Mouse (Mus musculus) embryonic facial prominence, embryonic 14.5 days (tissue): ENCODE measurements around the gene Izumo2. TPM values are rescaled to one million over a fixed set of nuclear protein-coding genes. Genes with fewer than 3 reads are reported as not detected.
"Not testable (repeated sequence)": the region's sequence is repeated elsewhere in the genome, so short reads cannot be mapped to it uniquely, and the experiment has no call there.

Experiments used
- ATAC-seq: fragments of 200-750 bp; cut with Nextera tagmentation; 2 replicates; pipeline ENCODE4 v1.8.0; 2017; ENCODE audit warnings: low read depth, moderate number of reproducible peaks, moderate TSS enrichment
- DNase-seq: peaks from one replicate; pipeline ENCODE4 v3.0.0-alpha.2; 2015; ENCODE audit warnings: low spot score
- H3K27ac ChIP-seq: fragments of 300-500 bp; sonication (generic); replicated peaks from 2 replicates; pipeline ENCODE4 v1.5.1; 2014; ENCODE audit warnings: low read depth, mild to moderate bottlenecking, low read length, moderate library complexity
- H3K27me3 ChIP-seq: fragments of 300-500 bp; sonication (generic); replicated peaks from 2 replicates; pipeline ENCODE4 v1.6.1; 2014; ENCODE audit warnings: low read length; ENCODE audit not compliant: control insufficient read depth, insufficient read depth
- H3K36me3 ChIP-seq: fragments of 300-500 bp; sonication (generic); 2 replicates; pipeline ENCODE4 v1.6.1; 2014; ENCODE audit warnings: low read length, mixed read lengths; ENCODE audit not compliant: control insufficient read depth, insufficient read depth
- H3K4me1 ChIP-seq: fragments of 300-500 bp; sonication (generic); 2 replicates; pipeline ENCODE4 v1.6.1; 2014; ENCODE audit warnings: antibody characterized with exemption, low read length; ENCODE audit not compliant: control insufficient read depth, insufficient read depth
- H3K4me2 ChIP-seq: fragments of 300-500 bp; sonication (generic); 2 replicates; pipeline ENCODE4 v1.6.1; 2014; ENCODE audit warnings: low read depth, mild to moderate bottlenecking, low read length, moderate library complexity, mixed read lengths
- H3K4me3 ChIP-seq: fragments of 300-500 bp; sonication (generic); 2 replicates; pipeline ENCODE4 v1.5.1; 2014; ENCODE audit warnings: low read depth, mild to moderate bottlenecking, low read length
- H3K9ac ChIP-seq: fragments of 300-500 bp; sonication (generic); 2 replicates; pipeline ENCODE4 v1.6.1; 2014; ENCODE audit warnings: low read depth, mild to moderate bottlenecking, low read length, moderate library complexity, mixed read lengths
- H3K9me3 ChIP-seq: fragments of 300-500 bp; sonication (generic); 2 replicates; pipeline ENCODE4 v1.6.1; 2016; ENCODE audit warnings: low read length; ENCODE audit not compliant: control insufficient read depth
- WGBS: fragments of 180-500 bp; shearing (Covaris S2); extraction: QIAGEN DNeasy Blood & Tissue Kit; methylation state at CpG from one replicate; pipeline ENCODE4 v1.1.7; 2014; 5-methylcytosine and 5-hydroxymethylcytosine counted together
- polyA plus RNA-seq: library from polyadenylated mRNA; unstranded; fragments of >200 nt; fragmentation: Nextera tagmentation; extraction: Ambion mirVana; gene quantifications from 2 replicates; pipeline ENCODE4 v1.2.1, GENCODE M21; 2014

Gene Izumo2
- polyA plus RNA-seq, 1 experiment from 2014 or later: not detected

- Histone ChIP-seq H3K4me3 (no peak overlapping the region), H3K36me3 (no peaks in the 10 kb centered on the region), H3K9me3 (0 out of 2 replicates have a peak, but pooled peaks cover 5% of the 10 kb centered on the region), H3K9ac (no peak overlapping the region), H3K27me3 (no peaks in the 10 kb centered on the region), H3K27ac (no peak overlapping the region), H3K4me2 (no peak overlapping the region), H3K4me1 (0 out of 2 replicates have a peak, but pooled peaks cover under 1% of the 10 kb centered on the region)
- ATAC-seq (no peak), DNase-seq (no peak)
- 74% methylated on average over 8 of the region's 8 CpGs for WGBS
These were observed 5.6 kb upstream of the Izumo2 start for GRCm38 (mm10) chr7:44702985-44703384.

- H3K4me1 ChIP-seq: no peaks in the 10 kb centered on the region
- H3K27me3 ChIP-seq: no peaks in the 10 kb centered on the region
- H3K4me3 ChIP-seq: no peak overlapping the region
- DNase-seq (no peak), ATAC-seq (no peak)
- 60% methylated on average over 3 of the region's 3 CpGs for WGBS
- H3K4me2 ChIP-seq: no peak overlapping the region
- no peak overlapping the region for H3K9ac ChIP-seq
- 0 out of 2 replicates have a peak, but pooled peaks cover 5% of the 10 kb centered on the region for H3K9me3 ChIP-seq
- H3K27ac ChIP-seq: no peak overlapping the region
- no peaks in the 10 kb centered on the region for H3K36me3 ChIP-seq
These were observed 4.2 kb upstream of the Izumo2 start for GRCm38 (mm10) chr7:44704363-44704762.

DNA sequence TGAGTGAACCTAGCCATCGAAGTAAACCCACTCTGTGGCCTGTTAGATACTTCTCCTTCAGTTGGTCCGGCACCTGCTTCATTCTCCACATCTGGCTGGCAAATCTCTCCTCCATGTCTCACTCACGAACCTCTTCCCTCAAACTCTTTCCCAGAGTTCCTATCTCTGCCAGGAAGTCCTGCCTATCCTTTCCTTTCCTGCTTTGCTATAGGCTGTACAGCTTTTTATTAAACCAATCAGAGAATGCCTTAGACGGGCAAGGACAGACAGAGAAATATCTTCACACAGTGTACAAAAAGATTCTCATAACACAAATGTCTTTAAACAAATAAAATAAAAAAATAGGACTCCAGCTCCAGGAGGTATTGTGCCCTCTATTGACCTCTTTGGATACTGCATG lies 3.5 kb upstream of the Izumo2 start:
- no peak overlapping the region for H3K4me2 ChIP-seq
- H3K4me1 ChIP-seq: no peaks in the 10 kb centered on the region
- no peak overlapping the region for H3K4me3 ChIP-seq
- 86% methylated on average over 4 of the region's 4 CpGs for WGBS
- H3K27me3 ChIP-seq: no peaks in the 10 kb centered on the region
- no peaks in the 10 kb centered on the region for H3K36me3 ChIP-seq
- H3K27ac ChIP-seq: no peak overlapping the region
- no peak for ATAC-seq
- no peak for DNase-seq
- no peak overlapping the region for H3K9ac ChIP-seq
- H3K9me3 ChIP-seq: 0 out of 2 replicates have a peak, but pooled peaks cover 5% of the 10 kb centered on the region

DNA sequence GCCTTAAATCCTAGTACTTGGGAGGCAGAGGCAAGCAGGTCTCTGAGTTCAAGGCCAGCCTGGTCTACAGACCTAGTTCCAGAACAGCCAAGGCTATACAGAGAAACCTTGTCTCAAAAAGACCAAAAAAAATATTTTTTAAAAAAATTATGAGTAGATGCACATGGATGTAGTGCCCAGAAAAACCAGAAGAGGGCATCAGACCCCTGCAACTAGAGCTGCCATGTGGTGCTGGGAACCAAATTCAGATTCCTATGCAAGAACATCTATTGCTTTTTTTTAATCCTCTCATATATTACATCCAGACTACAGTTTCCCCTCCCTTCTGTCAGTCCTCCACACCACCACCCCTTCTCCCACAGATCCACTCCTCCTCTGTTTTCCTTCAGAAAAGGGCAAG lies 2.2 kb upstream of the Izumo2 start:
- DNase-seq (no peak), ATAC-seq (no peak)
- H3K36me3 ChIP-seq: no peaks in the 10 kb centered on the region
- no peaks in the 10 kb centered on the region for H3K4me1 ChIP-seq
- no peak overlapping the region for H3K4me2 ChIP-seq
- 0 out of 2 replicates have a peak, but pooled peaks cover 5% of the 10 kb centered on the region for H3K9me3 ChIP-seq
- no peak overlapping the region for H3K4me3 ChIP-seq
- H3K27ac ChIP-seq: no peak overlapping the region
- no peaks in the 10 kb centered on the region for H3K27me3 ChIP-seq
- no peak overlapping the region for H3K9ac ChIP-seq

- 0 out of 2 replicates have a peak, but pooled peaks cover 5% of the 10 kb centered on the region for H3K9me3 ChIP-seq
- H3K4me3 ChIP-seq: no peak overlapping the region
- WGBS: 84% methylated on average over 5 of the region's 5 CpGs
- ATAC-seq: no peak
- H3K27ac ChIP-seq: no peak overlapping the region
- DNase-seq: no peak
- H3K4me1 ChIP-seq: no peaks in the 10 kb centered on the region
- no peaks in the 10 kb centered on the region for H3K36me3 ChIP-seq
- H3K27me3 ChIP-seq: no peaks in the 10 kb centered on the region
- H3K9ac ChIP-seq: no peak overlapping the region
- H3K4me2 ChIP-seq: no peak overlapping the region
These were observed 1.3 kb upstream of the Izumo2 start for GRCm38 (mm10) chr7:44707169-44707675.

- not testable (repeated sequence) for H3K4me1 ChIP-seq, H3K36me3 ChIP-seq, H3K4me2 ChIP-seq, DNase-seq, ATAC-seq, H3K27ac ChIP-seq, H3K9me3 ChIP-seq, H3K4me3 ChIP-seq, H3K27me3 ChIP-seq, H3K9ac ChIP-seq
- 88% methylated on average over 5 of the region's 6 CpGs for WGBS
These were observed 449 bp upstream of the Izumo2 start for GRCm38 (mm10) chr7:44708093-44708492.

- Histone ChIP-seq H3K27ac (no peak overlapping the region), H3K4me2 (no peak overlapping the region), H3K4me3 (no peak overlapping the region), H3K9ac (no peak overlapping the region), H3K4me1 (no peaks in the 10 kb centered on the region), H3K9me3 (0 out of 2 replicates have a peak, but pooled peaks cover 5% of the 10 kb centered on the region), H3K36me3 (no peaks in the 10 kb centered on the region), H3K27me3 (no peaks in the 10 kb centered on the region)
- DNase-seq: no peak
- WGBS: 83% methylated on average over 5 of the region's 5 CpGs
- no peak for ATAC-seq
These were observed 1.3 kb downstream of the Izumo2 start for GRCm38 (mm10) chr7:44709881-44710280.

GRCm38 (mm10) chr7:44722058-44722457 lies 13.5 kb downstream of the Izumo2 start:
- H3K9ac ChIP-seq: no peak overlapping the region
- H3K36me3 ChIP-seq: no peaks in the 10 kb centered on the region
- no peak overlapping the region for H3K27ac ChIP-seq
- ATAC-seq: no peak
- no peak overlapping the region for H3K4me2 ChIP-seq
- WGBS: 82% methylated on average over 5 of the region's 5 CpGs
- no peaks in the 10 kb centered on the region for H3K27me3 ChIP-seq
- H3K9me3 ChIP-seq: no peaks in the 10 kb centered on the region
- H3K4me3 ChIP-seq: no peak overlapping the region
- H3K4me1 ChIP-seq: no peaks in the 10 kb centered on the region
- no peak for DNase-seq

GRCm38 (mm10) chr7:44724316-44724715 lies 15.8 kb downstream of the Izumo2 start:
- Histone ChIP-seq H3K9ac (no peak overlapping the region), H3K27me3 (no peaks in the 10 kb centered on the region), H3K4me3 (no peak overlapping the region), H3K27ac (no peak overlapping the region), H3K4me2 (no peak overlapping the region), H3K4me1 (no peaks in the 10 kb centered on the region), H3K9me3 (no peaks in the 10 kb centered on the region), H3K36me3 (no peaks in the 10 kb centered on the region)
- DNase-seq: no peak
- ATAC-seq: no peak
- 12% methylated on average over 7 of the region's 7 CpGs for WGBS
